Mouse (Mus musculus) MEL (cell line): ENCODE measurements around the gene Eif2b1.

Experiments
- CHD2 ChIP-seq: IDR thresholded peaks from 2 replicates; pipeline ENCODE4 v1.6.1; 2011; ENCODE audit warnings: low read length, improper control_type of control experiment
- CTCF ChIP-seq, 3 experiments: IDR thresholded peaks in 2 of 3; conservative IDR thresholded peaks in 1 of 3; 2 replicates each; pipeline ENCODE4 v1.5.1; 2011 to 2012; ENCODE audit warnings: low read length in 3 of 3, low read depth in 2 of 3, mild to moderate bottlenecking in 2 of 3, improper control_type of control experiment in 1 of 3, inconsistent platforms in 1 of 3, mixed read lengths in 1 of 3, moderate library complexity in 1 of 3; ENCODE audit not compliant: control insufficient read depth in 1 of 3, insufficient read depth in 1 of 3, poor library complexity in 1 of 3, severe bottlenecking in 1 of 3
- EP300 ChIP-seq, 2 experiments: IDR thresholded peaks; 2 replicates each; pipeline ENCODE4 v1.6.1; 2011; ENCODE audit warnings: improper control_type of control experiment in 2 of 2, low read length in 2 of 2, low read depth in 1 of 2, mild to moderate bottlenecking in 1 of 2
- MAFK ChIP-seq: IDR thresholded peaks from 2 replicates; pipeline ENCODE4 v1.6.1; 2011; ENCODE audit warnings: low read depth, mild to moderate bottlenecking, low read length, improper control_type of control experiment, borderline replicate concordance
- NRF1 ChIP-seq: IDR thresholded peaks from 2 replicates; pipeline ENCODE4 v1.6.1; 2014; ENCODE audit warnings: low read depth, mild to moderate bottlenecking, inconsistent platforms, low read length, improper control_type of control experiment, moderate library complexity; ENCODE audit not compliant: poor library complexity, insufficient read depth, severe bottlenecking
- POLR2A ChIP-seq, 2 experiments: IDR thresholded peaks; 2 replicates each; pipeline ENCODE4 v1.6.1; 2011 to 2012; ENCODE audit warnings: low read length in 2 of 2, mild to moderate bottlenecking in 2 of 2, control low read depth in 1 of 2, improper control_type of control experiment in 1 of 2, low read depth in 1 of 2, moderate library complexity in 1 of 2; ENCODE audit not compliant: control insufficient read depth in 1 of 2, insufficient read depth in 1 of 2, poor library complexity in 1 of 2
- USF2 ChIP-seq, 2 experiments: IDR thresholded peaks; 2 replicates each; pipeline ENCODE4 v1.6.1; 2011 to 2012; ENCODE audit warnings: improper control_type of control experiment in 2 of 2, low read length in 2 of 2, borderline replicate concordance in 1 of 2, inconsistent platforms in 1 of 2, low read depth in 1 of 2, mild to moderate bottlenecking in 1 of 2; ENCODE audit not compliant: insufficient read depth in 1 of 2
- ZKSCAN1 ChIP-seq: IDR thresholded peaks from 2 replicates; pipeline ENCODE4 v1.6.1; 2012; ENCODE audit warnings: low read depth, mild to moderate bottlenecking, inconsistent platforms, low read length, improper control_type of control experiment, moderate library complexity

- no peak for TF ChIP-seq ZKSCAN1
- TF ChIP-seq CTCF (IDR thresholded peaks at IDR 0.05 in 2 of 3, conservative IDR thresholded peaks at IDR 0.05 in 1 of 3; ENCODE audit: control insufficient read depth in 1 of 3, insufficient read depth in 1 of 3, low read depth in 2 of 3, low read length in 3 of 3, poor library complexity in 1 of 3, severe bottlenecking in 1 of 3) = no peak
- TF ChIP-seq NRF1 = no peak
- TF ChIP-seq EP300 (IDR thresholded peaks at IDR 0.05; ENCODE audit: low read depth in 1 of 2, low read length in 2 of 2) = no peak
- no peak for TF ChIP-seq POLR2A (IDR thresholded peaks at IDR 0.05; ENCODE audit: control insufficient read depth in 1 of 2, insufficient read depth in 1 of 2, low read depth in 1 of 2, low read length in 2 of 2, poor library complexity in 1 of 2)
- no peak for TF ChIP-seq USF2 (IDR thresholded peaks at IDR 0.05; ENCODE audit: borderline replicate concordance in 1 of 2, insufficient read depth in 1 of 2, low read depth in 1 of 2, low read length in 2 of 2)
- TF ChIP-seq MAFK = no peak
- no peak for TF ChIP-seq CHD2
These were observed 50.1 kb downstream of the Eif2b1 start for GRCm38 (mm10) chr5:124528791-124529190.
